Mouse (Mus musculus) heart, embryonic 14.5 days (tissue): ENCODE data around the gene Bag5. TPM values are rescaled to one million over a fixed set of nuclear protein-coding genes. Genes with fewer than 3 reads are reported as not detected.
"Not testable (repeated sequence)": the region's sequence is repeated elsewhere in the genome, so short reads cannot be mapped to it uniquely, and the experiment has no call there.

Experiments used
- ATAC-seq: fragments of 200-750 bp; cut with Nextera tagmentation; 2 replicates; pipeline ENCODE4 v1.8.0; 2017; ENCODE audit warnings: low read depth, moderate TSS enrichment; ENCODE audit not compliant: insufficient number of reproducible peaks, insufficient read depth, low FRiP score
- H3K27ac ChIP-seq, 2 experiments: fragments of 200-500 bp in 1 of 2; fragments of 300-500 bp in 1 of 2; sonication (generic) in 1 of 2; replicated peaks in 1 of 2; 2 replicates each; pipeline ENCODE4 v1.5.1; 2012 to 2014; ENCODE audit warnings: low read depth in 2 of 2, low read length in 2 of 2, control low read depth in 1 of 2, mild to moderate bottlenecking in 1 of 2, mixed read lengths in 1 of 2; ENCODE audit not compliant: control insufficient read depth in 1 of 2, insufficient read depth in 1 of 2
- H3K27me3 ChIP-seq: fragments of 300-500 bp; sonication (generic); 2 replicates; pipeline ENCODE4 v1.6.1; 2014; ENCODE audit warnings: mild to moderate bottlenecking, low read length, control low read depth; ENCODE audit not compliant: control insufficient read depth, insufficient read depth
- H3K36me3 ChIP-seq: fragments of 300-500 bp; sonication (generic); 2 replicates; pipeline ENCODE4 v1.6.1; 2014; ENCODE audit warnings: mild to moderate bottlenecking, control low read depth, low read length, mixed read lengths; ENCODE audit not compliant: control insufficient read depth, insufficient read depth
- H3K4me1 ChIP-seq, 2 experiments: fragments of 200-500 bp in 1 of 2; fragments of 300-500 bp in 1 of 2; sonication (generic) in 1 of 2; 2 replicates each; pipeline ENCODE4 v1.6.1; 2012 to 2014; ENCODE audit warnings: low read length in 2 of 2, control low read depth in 1 of 2, mixed read lengths in 1 of 2; ENCODE audit not compliant: control insufficient read depth in 2 of 2, insufficient read depth in 2 of 2
- H3K4me2 ChIP-seq: fragments of 300-500 bp; sonication (generic); 2 replicates; pipeline ENCODE4 v1.6.1; 2014; ENCODE audit warnings: mild to moderate bottlenecking, low read length
- H3K4me3 ChIP-seq, 2 experiments: fragments of 200-500 bp in 1 of 2; fragments of 300-500 bp in 1 of 2; sonication (generic) in 1 of 2; 2 replicates each; pipeline ENCODE4 v1.5.1; 2012 to 2014; ENCODE audit warnings: low read length in 2 of 2, mild to moderate bottlenecking in 2 of 2, control low read depth in 1 of 2, low read depth in 1 of 2, moderate library complexity in 1 of 2; ENCODE audit not compliant: control insufficient read depth in 1 of 2, insufficient read depth in 1 of 2
- H3K9ac ChIP-seq: fragments of 300-500 bp; sonication (generic); 2 replicates; pipeline ENCODE4 v1.6.1; 2014; ENCODE audit warnings: mild to moderate bottlenecking, low read length
- H3K9me3 ChIP-seq: fragments of 300-500 bp; sonication (generic); 2 replicates; pipeline ENCODE4 v1.6.1; 2016; ENCODE audit warnings: low read length, control low read depth; ENCODE audit not compliant: control insufficient read depth
- WGBS: fragments of 180-500 bp; shearing (Covaris S2); extraction: QIAGEN DNeasy Blood & Tissue Kit; methylation state at CpG from one replicate; pipeline ENCODE4 v1.1.7; 2014; 5-methylcytosine and 5-hydroxymethylcytosine counted together
- polyA plus RNA-seq: library from polyadenylated mRNA; unstranded; fragments of >200 nt; fragmentation: Nextera tagmentation; extraction: Ambion mirVana; gene quantifications from 2 replicates; pipeline ENCODE4 v1.2.1, GENCODE M21; 2014

The Bag5 gene
- polyA plus RNA-seq, 1 experiment from 2014 or later = 42.1 TPM

GRCm38 (mm10) chr12:111667421-111667820 lies 45.6 kb downstream of the Bag5 start:
- 93% methylated on average over 5 of the region's 5 CpGs for WGBS
- H3K36me3 ChIP-seq = peaks cover 11% of the 10 kb centered on the region; the same call in 1 of the 2 replicates
- no peak for ATAC-seq
- no peak overlapping the region for H3K4me2 ChIP-seq
- no peak overlapping the region for H3K9ac ChIP-seq
- peaks cover 27 to 60% of the 10 kb centered on the region in 2 experiments for H3K4me1 ChIP-seq
- H3K27ac ChIP-seq = no peak overlapping the region
- H3K4me3 ChIP-seq = no peak overlapping the region
- H3K9me3 ChIP-seq = no peaks in the 10 kb centered on the region
- no peaks in the 10 kb centered on the region for H3K27me3 ChIP-seq

- peak overlapping the region; percentile 2 to 39; a peak in 3 of 4 replicates for H3K27ac ChIP-seq
- no peaks in the 10 kb centered on the region for H3K27me3 ChIP-seq
- H3K4me1 ChIP-seq = peaks cover 25 to 54% of the 10 kb centered on the region in 2 experiments
- H3K9ac ChIP-seq = peak overlapping the region; percentile 14; the same call in 1 of the 2 replicates
- H3K9me3 ChIP-seq = no peaks in the 10 kb centered on the region
- ATAC-seq = no peak
- no peak overlapping the region for H3K4me3 ChIP-seq
- WGBS = 72% methylated on average over 13 of the region's 13 CpGs
- H3K36me3 ChIP-seq = peaks cover 14% of the 10 kb centered on the region; the same call in 1 of the 2 replicates
- no peak overlapping the region for H3K4me2 ChIP-seq
Measured at GRCm38 (mm10) chr12:111666380-111666779, 46.7 kb downstream of the Bag5 start.

- peak overlapping the region; percentile 14; the same call in 1 of the 2 replicates for H3K9ac ChIP-seq
- no peaks in the 10 kb centered on the region for H3K27me3 ChIP-seq
- no peak overlapping the region for H3K4me2 ChIP-seq
- H3K27ac ChIP-seq = peak overlapping the region; percentile 39 to 75
- 57% methylated on average over 13 of the region's 13 CpGs for WGBS
- no peak overlapping the region for H3K4me3 ChIP-seq
- no peaks in the 10 kb centered on the region for H3K9me3 ChIP-seq
- peaks cover 15% of the 10 kb centered on the region for H3K36me3 ChIP-seq
- no peak for ATAC-seq
- H3K4me1 ChIP-seq = peaks cover 23 to 43% of the 10 kb centered on the region in 2 experiments
Measured at GRCm38 (mm10) chr12:111665041-111665880, 47.8 kb downstream of the Bag5 start.

GRCm38 (mm10) chr12:111664144-111664634 lies 48.9 kb downstream of the Bag5 start:
- Histone ChIP-seq H3K27ac (peak overlapping the region; percentile 70 to 81), H3K36me3 (peaks cover 20% of the 10 kb centered on the region), H3K4me3 (no peak overlapping the region), H3K4me1 (peaks cover 22 to 41% of the 10 kb centered on the region in 2 experiments), H3K9me3 (no peaks in the 10 kb centered on the region), H3K4me2 (peak overlapping the region; percentile 18), H3K27me3 (no peaks in the 10 kb centered on the region), H3K9ac (peak overlapping the region; percentile 46; the same call in 1 of the 2 replicates)
- 34% methylated on average over 6 of the region's 6 CpGs for WGBS
- ATAC-seq = no peak

GRCm38 (mm10) chr12:111663228-111664143 lies 49.6 kb downstream of the Bag5 start:
- Histone ChIP-seq H3K36me3 (peaks cover 26% of the 10 kb centered on the region), H3K9ac (peak overlapping the region; percentile 46; the same call in 1 of the 2 replicates), H3K4me1 (peaks cover 20 to 34% of the 10 kb centered on the region in 2 experiments), H3K4me2 (peak overlapping the region; percentile 18), H3K4me3 (no peak overlapping the region), H3K27ac (peak overlapping the region; percentile 70 to 81), H3K27me3 (no peaks in the 10 kb centered on the region), H3K9me3 (no peaks in the 10 kb centered on the region)
- WGBS = 44% methylated on average over 17 of the region's 17 CpGs
- ATAC-seq = no peak

GRCm38 (mm10) chr12:111661554-111661953 lies 51.5 kb downstream of the Bag5 start:
- not testable (repeated sequence) for H3K9me3 ChIP-seq, H3K4me3 ChIP-seq, ATAC-seq, H3K27me3 ChIP-seq, H3K4me2 ChIP-seq, H3K27ac ChIP-seq, H3K9ac ChIP-seq
- Histone ChIP-seq H3K4me1 (peaks cover 20 to 33% of the 10 kb centered on the region in 2 experiments), H3K36me3 (peaks cover 37% of the 10 kb centered on the region)
- 96% methylated on average over 11 of the region's 11 CpGs for WGBS

GRCm38 (mm10) chr12:111660628-111661027 lies 52.4 kb downstream of the Bag5 start:
- ATAC-seq = no peak
- H3K27me3 ChIP-seq = no peaks in the 10 kb centered on the region
- no peak overlapping the region for H3K9ac ChIP-seq
- no peak overlapping the region for H3K4me3 ChIP-seq
- H3K36me3 ChIP-seq = peaks cover 46% of the 10 kb centered on the region
- H3K4me2 ChIP-seq = no peak overlapping the region
- H3K9me3 ChIP-seq = no peaks in the 10 kb centered on the region
- no peak overlapping the region for H3K27ac ChIP-seq
- peaks cover 15 to 24% of the 10 kb centered on the region in 2 experiments; a peak in 3 of 4 replicates for H3K4me1 ChIP-seq
- 91% methylated on average over 1 of the region's 1 CpGs for WGBS
